Mouse (Mus musculus): ENCODE data around the gene Klf5. TPM values are rescaled to one million over a fixed set of nuclear protein-coding genes. Genes with fewer than 3 reads are reported as not detected.

The Klf5 gene
- total and polyA plus RNA-seq, 3 experiments = 0.73 to 1.9 (median 0.76) TPM

GRCm38 (mm10) chr14:99292176-99292575 lies 6.3 kb upstream of the Klf5 start:
- 97% methylated on average over 5 of the region's 5 CpGs for WGBS
- Histone ChIP-seq H3K27ac (no peak overlapping the region), H3K79me2 (replicated peaks; ENCODE audit: control insufficient read depth, insufficient read depth, low read length) (no peaks in the 10 kb centered on the region), H3K27me3 (ENCODE audit: control insufficient read depth, insufficient read depth, low read length) (no peaks in the 10 kb centered on the region), H3K4me1 (ENCODE audit: control insufficient read depth, insufficient read depth, low read length) (no peaks in the 10 kb centered on the region), H3K36me3 (ENCODE audit: control insufficient read depth, insufficient read depth, low read length) (no peaks in the 10 kb centered on the region), H3K9ac (ENCODE audit: low read depth, low read length) (no peak overlapping the region), H3K4me3 (no peak overlapping the region)
- intact Hi-C loops (cut with DNase I) = loop anchor here (10.0 kb wide), 1 partner anchor 147 kb away; no protein-coding TSS in a partner anchor
- TF ChIP-seq POLR2A (IDR thresholded peaks at IDR 0.05; ENCODE audit: insufficient read depth, low read depth, low read length) (no peak), EP300 (IDR thresholded peaks at IDR 0.05; ENCODE audit: insufficient read depth, low read depth, low read length) (no peak), CTCF (IDR thresholded peaks at IDR 0.05) (no peak)
- no peak for DNase-seq

DNA sequence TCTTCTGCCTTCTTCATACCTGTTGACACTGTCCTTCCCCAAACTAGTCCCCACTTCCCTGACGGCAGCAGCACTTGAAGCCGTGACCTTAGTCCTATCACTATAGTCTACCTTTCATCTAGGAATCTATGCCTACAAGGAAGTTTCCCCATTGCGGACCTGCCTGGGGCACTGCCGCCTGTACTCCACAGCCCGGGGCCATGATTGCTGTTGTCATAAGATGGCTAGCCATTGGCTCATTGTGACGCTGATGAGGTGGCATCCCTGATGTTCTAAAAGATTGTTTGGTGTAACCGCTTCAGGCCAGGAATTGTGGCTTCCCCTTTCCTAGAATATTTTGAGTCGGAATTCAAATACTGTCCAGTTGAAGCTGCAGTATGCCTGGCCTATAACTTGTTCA lies 4.1 kb upstream of the Klf5 start:
- no peaks in the 10 kb centered on the region for H3K4me1 ChIP-seq (ENCODE audit: control insufficient read depth, insufficient read depth, low read length)
- H3K4me3 ChIP-seq = no peak overlapping the region
- WGBS = 88% methylated on average over 8 of the region's 8 CpGs
- no peak overlapping the region for H3K27ac ChIP-seq
- intact Hi-C loops (cut with DNase I) = loop anchor here (10.0 kb wide), 1 partner anchor 150 kb away; no protein-coding TSS in a partner anchor
- peaks cover 4% of the 10 kb centered on the region for H3K27me3 ChIP-seq (ENCODE audit: control insufficient read depth, insufficient read depth, low read length)
- DNase-seq = no peak
- no peak overlapping the region for H3K9ac ChIP-seq (ENCODE audit: low read depth, low read length)
- H3K79me2 ChIP-seq (replicated peaks; ENCODE audit: control insufficient read depth, insufficient read depth, low read length) = no peaks in the 10 kb centered on the region
- no peaks in the 10 kb centered on the region for H3K36me3 ChIP-seq (ENCODE audit: control insufficient read depth, insufficient read depth, low read length)
- TF ChIP-seq POLR2A (IDR thresholded peaks at IDR 0.05; ENCODE audit: insufficient read depth, low read depth, low read length) = no peak
- TF ChIP-seq EP300 (IDR thresholded peaks at IDR 0.05; ENCODE audit: insufficient read depth, low read depth, low read length) = no peak
- TF ChIP-seq CTCF (IDR thresholded peaks at IDR 0.05) = no peak

DNA sequence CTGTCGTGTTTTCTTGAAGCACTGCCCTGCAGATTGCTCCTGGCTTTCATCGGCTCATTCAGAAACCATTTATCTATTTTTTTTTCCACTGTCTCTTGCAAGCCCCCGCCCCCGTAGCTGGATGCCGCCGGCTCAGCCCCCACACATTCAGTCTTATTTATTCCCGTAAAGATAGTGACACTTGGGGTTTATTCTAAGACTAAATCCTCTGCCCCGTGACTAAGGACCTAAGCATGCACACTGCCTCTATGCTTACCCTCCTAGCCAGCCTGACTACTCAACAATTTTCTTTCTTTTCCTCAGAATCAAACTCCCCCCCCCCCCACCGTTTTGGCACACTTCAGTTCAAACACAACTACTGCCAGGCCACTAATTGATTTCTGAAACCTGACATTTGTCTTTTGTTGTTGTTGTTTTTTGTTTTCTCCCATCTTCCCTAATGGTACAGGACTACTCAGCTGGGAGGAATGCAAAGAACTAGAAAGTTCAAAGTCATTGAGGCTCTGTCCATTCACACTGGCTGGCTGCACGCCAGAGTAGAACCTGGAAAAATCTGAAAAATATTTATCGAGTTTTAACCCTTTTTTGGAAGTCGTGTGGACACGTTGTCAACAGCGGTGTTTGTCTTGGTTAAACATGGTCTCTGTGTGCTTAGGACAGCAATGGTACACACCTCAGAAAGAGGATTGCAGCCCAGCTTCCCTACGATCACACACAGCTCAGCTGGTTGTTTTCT lies 2.7 kb upstream of the Klf5 start:
- DNase-seq = no peak
- H3K9ac ChIP-seq (ENCODE audit: low read depth, low read length) = no peak overlapping the region
- no peaks in the 10 kb centered on the region for H3K79me2 ChIP-seq (replicated peaks; ENCODE audit: control insufficient read depth, insufficient read depth, low read length)
- H3K4me1 ChIP-seq (ENCODE audit: control insufficient read depth, insufficient read depth, low read length) = no peaks in the 10 kb centered on the region
- H3K4me3 ChIP-seq = no peak overlapping the region
- TF ChIP-seq EP300 (IDR thresholded peaks at IDR 0.05; ENCODE audit: insufficient read depth, low read depth, low read length) (no peak), POLR2A (IDR thresholded peaks at IDR 0.05; ENCODE audit: insufficient read depth, low read depth, low read length) (no peak), CTCF (IDR thresholded peaks at IDR 0.05) (no peak)
- WGBS = 36% methylated on average over 15 of the region's 15 CpGs
- intact Hi-C loops (cut with DNase I) = loop anchor here (10.0 kb wide), 1 partner anchor 151 kb away; no protein-coding TSS in a partner anchor
- peaks cover 4% of the 10 kb centered on the region for H3K27me3 ChIP-seq (ENCODE audit: control insufficient read depth, insufficient read depth, low read length)
- H3K27ac ChIP-seq = no peak overlapping the region
- H3K36me3 ChIP-seq (ENCODE audit: control insufficient read depth, insufficient read depth, low read length) = no peaks in the 10 kb centered on the region

- Histone ChIP-seq H3K27ac (no peak overlapping the region), H3K79me2 (replicated peaks; ENCODE audit: control insufficient read depth, insufficient read depth, low read length) (no peaks in the 10 kb centered on the region), H3K4me1 (ENCODE audit: control insufficient read depth, insufficient read depth, low read length) (no peaks in the 10 kb centered on the region), H3K4me3 (peak overlapping the region; percentile 79), H3K36me3 (ENCODE audit: control insufficient read depth, insufficient read depth, low read length) (no peaks in the 10 kb centered on the region), H3K27me3 (ENCODE audit: control insufficient read depth, insufficient read depth, low read length) (peaks cover 4% of the 10 kb centered on the region), H3K9ac (ENCODE audit: low read depth, low read length) (peak overlapping the region; percentile 78)
- TF ChIP-seq EP300 (IDR thresholded peaks at IDR 0.05; ENCODE audit: insufficient read depth, low read depth, low read length) = no peak
- TF ChIP-seq POLR2A (IDR thresholded peaks at IDR 0.05; ENCODE audit: insufficient read depth, low read depth, low read length) = no peak
- peak; percentile 49 for TF ChIP-seq CTCF (IDR thresholded peaks at IDR 0.05)
- peak; percentile 61 to 69 for DNase-seq
- WGBS = under 1% methylated on average over 60 of the region's 60 CpGs
- intact Hi-C loops (cut with DNase I) = loop anchor here (10.0 kb wide), 1 partner anchor 154 kb away; no protein-coding TSS in a partner anchor
These were observed 561 bp downstream of the Klf5 start for GRCm38 (mm10) chr14:99299022-99299481.

DNA sequence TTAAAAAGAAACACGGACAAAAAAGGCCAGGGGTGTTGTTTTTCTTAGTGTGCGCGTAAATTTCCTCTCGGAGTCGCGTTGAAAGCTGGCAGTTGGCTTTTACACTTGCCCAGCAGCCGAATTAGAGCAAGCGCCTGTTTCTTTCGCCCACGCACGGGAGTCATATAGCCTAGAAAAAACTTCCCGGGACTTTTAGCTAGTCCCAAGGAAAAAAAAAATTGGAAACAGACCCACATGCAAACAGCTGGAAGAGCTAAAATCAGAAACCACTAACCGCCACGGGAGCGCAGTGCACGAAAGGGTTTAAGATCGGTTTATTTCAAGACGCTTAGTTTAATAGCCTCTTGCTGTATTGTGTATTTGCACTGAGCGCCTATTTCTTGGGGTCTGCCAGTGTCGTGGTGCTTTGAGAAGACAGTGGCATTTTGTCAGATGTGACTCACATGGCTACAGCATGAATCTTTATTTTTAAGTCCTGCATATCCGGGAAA lies 1.3 kb downstream of the Klf5 start:
- Histone ChIP-seq H3K36me3 (ENCODE audit: control insufficient read depth, insufficient read depth, low read length) (no peaks in the 10 kb centered on the region), H3K27ac (no peak overlapping the region), H3K79me2 (replicated peaks; ENCODE audit: control insufficient read depth, insufficient read depth, low read length) (no peaks in the 10 kb centered on the region), H3K27me3 (ENCODE audit: control insufficient read depth, insufficient read depth, low read length) (peaks cover 4% of the 10 kb centered on the region), H3K4me1 (ENCODE audit: control insufficient read depth, insufficient read depth, low read length) (no peaks in the 10 kb centered on the region), H3K9ac (ENCODE audit: low read depth, low read length) (no peak overlapping the region), H3K4me3 (peak overlapping the region; percentile 79)
- WGBS = 6% methylated on average over 21 of the region's 21 CpGs
- peak in 1 of 2 experiments; percentile 23 for DNase-seq
- intact Hi-C loops (cut with DNase I) = loop anchor here (10.0 kb wide), 1 partner anchor 155 kb away; no protein-coding TSS in a partner anchor
- TF ChIP-seq POLR2A (IDR thresholded peaks at IDR 0.05; ENCODE audit: insufficient read depth, low read depth, low read length) (no peak), CTCF (IDR thresholded peaks at IDR 0.05) (no peak), EP300 (IDR thresholded peaks at IDR 0.05; ENCODE audit: insufficient read depth, low read depth, low read length) (no peak)

DNA sequence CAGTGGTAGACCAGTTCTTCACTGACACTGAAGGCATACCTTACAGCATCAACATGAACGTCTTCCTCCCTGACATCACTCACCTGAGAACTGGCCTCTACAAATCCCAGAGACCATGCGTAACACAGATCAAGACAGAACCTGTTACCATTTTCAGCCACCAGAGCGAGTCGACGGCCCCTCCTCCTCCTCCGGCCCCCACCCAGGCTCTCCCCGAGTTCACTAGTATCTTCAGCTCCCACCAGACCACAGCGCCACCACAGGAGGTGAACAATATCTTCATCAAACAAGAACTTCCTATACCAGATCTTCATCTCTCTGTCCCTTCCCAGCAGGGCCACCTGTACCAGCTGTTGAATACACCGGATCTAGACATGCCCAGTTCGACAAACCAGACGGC lies 3.0 kb downstream of the Klf5 start:
- no peaks in the 10 kb centered on the region for H3K4me1 ChIP-seq (ENCODE audit: control insufficient read depth, insufficient read depth, low read length)
- no peaks in the 10 kb centered on the region for H3K79me2 ChIP-seq (replicated peaks; ENCODE audit: control insufficient read depth, insufficient read depth, low read length)
- intact Hi-C loops (cut with DNase I) = no loop called here
- no peak overlapping the region for H3K27ac ChIP-seq
- H3K36me3 ChIP-seq (ENCODE audit: control insufficient read depth, insufficient read depth, low read length) = no peaks in the 10 kb centered on the region
- DNase-seq = no peak
- 72% methylated on average over 11 of the region's 11 CpGs for WGBS
- TF ChIP-seq EP300 (IDR thresholded peaks at IDR 0.05; ENCODE audit: insufficient read depth, low read depth, low read length) (no peak), CTCF (IDR thresholded peaks at IDR 0.05) (no peak), POLR2A (IDR thresholded peaks at IDR 0.05; ENCODE audit: insufficient read depth, low read depth, low read length) (no peak)
- H3K4me3 ChIP-seq = no peak overlapping the region
- H3K27me3 ChIP-seq (ENCODE audit: control insufficient read depth, insufficient read depth, low read length) = peaks cover 4% of the 10 kb centered on the region
- no peak overlapping the region for H3K9ac ChIP-seq (ENCODE audit: low read depth, low read length)
